Mouse (Mus musculus): ENCODE results near the gene Neu3.

- TF ChIP-seq MXI1 (IDR thresholded peaks at IDR 0.05; ENCODE audit: low read depth, low read length) (no peak), ZKSCAN1 (IDR thresholded peaks at IDR 0.05; ENCODE audit: borderline replicate concordance, low read depth, low read length) (no peak), USF2 (conservative IDR thresholded peaks at IDR 0.05; ENCODE audit: low read depth, low read length) (no peak), POLR2A (IDR thresholded peaks at IDR 0.05; ENCODE audit: low read depth, low read length) (no peak), ZC3H11A (IDR thresholded peaks at IDR 0.05; ENCODE audit: low read depth, low read length) (no peak), EP300 (IDR thresholded peaks at IDR 0.05; ENCODE audit: low read length) (no peak), KAT2A (IDR thresholded peaks at IDR 0.05; ENCODE audit: insufficient replicate concordance, low read length) (no peak), CTCF (conservative IDR thresholded peaks at IDR 0.05 in 1 of 2, IDR thresholded peaks at IDR 0.05 in 1 of 2; ENCODE audit: low read depth in 2 of 2, low read length in 2 of 2) (no peak), MAX (IDR thresholded peaks at IDR 0.05; ENCODE audit: low read length) (no peak)
These were observed 31.7 kb downstream of the Neu3 start for GRCm38 (mm10) chr7:99796471-99796870.

All from CH12.LX (cell line).